Comparison of ENCODE assay signal across 20 mouse cellular contexts in the genomic region with DNA sequence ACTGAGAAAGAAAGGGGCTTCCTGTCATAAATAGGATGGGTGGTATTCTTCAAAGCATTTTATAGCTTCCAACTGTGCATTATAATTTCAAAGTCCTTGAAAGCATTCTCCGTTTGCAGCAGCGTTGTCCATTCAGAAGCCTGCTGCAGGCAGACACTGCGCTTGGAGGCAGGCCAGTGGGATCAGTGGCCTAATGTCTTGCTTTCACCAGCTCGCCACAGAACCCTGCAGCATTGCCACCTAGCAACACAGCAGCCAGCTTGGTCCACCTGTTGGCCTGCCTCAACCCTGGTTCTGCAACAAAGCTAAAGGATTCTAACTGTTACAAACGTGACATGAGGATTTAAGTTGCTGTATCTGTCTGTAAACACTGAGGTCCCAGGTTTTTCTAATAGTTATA.
A peak's percentile ranks its signal among the peaks of the same experiment; 100 is the strongest.
DNase-seq lines count a peak whose midpoint lies in the region; ATAC-seq and TF ChIP-seq lines count a peak whose summit lies in the region.
"Had no signal": no experiment of that assay in that cellular context is flagged by ENCODE, and none has a peak within 500 bp of the region (broad histone marks: within the 10 kb centered on the region; RNA-seq: fewer than 3 reads in every experiment).

No protein-coding gene starts in this region.

- peak overlapping the region; percentile 31; the same call in 1 of the 2 replicates for H3K27ac ChIP-seq in kidney, embryonic 14.5 days (ENCODE audit: low read depth, low read length)
- no peak overlapping the region for H3K27ac ChIP-seq in midbrain, postnatal 0 days (ENCODE audit: low read depth, low read length)
- H3K27ac ChIP-seq in midbrain, embryonic 13.5 days: no peak overlapping the region
- H3K27ac ChIP-seq: heart, embryonic 15.5 days; hindbrain, embryonic 15.5 days; liver, embryonic 12.5 days had no signal

- peak; percentile 40 for DNase-seq in cerebellum, adult 11-12 months
- no peak for DNase-seq in cerebellum, postnatal 36 days
- no peak for DNase-seq in kidney, postnatal 14 days
- DNase-seq in midbrain, postnatal 0 days (ENCODE audit: low spot score): peak; percentile 41
- DNase-seq in frontal cortex, adult 2 months (ENCODE audit: extremely low spot score in 1 of 2, low spot score in 1 of 2): no peak
- DNase-seq: cerebellum, adult 8-10 months; gastrocnemius, postnatal 36 days; heart, postnatal 4 days; lung, adult 2 months; right cerebral cortex, adult 18-20 months; thymus, postnatal 25 days had no signal

- no peak overlapping the region for H3K4me3 ChIP-seq in kidney, embryonic 14.5 days (ENCODE audit: low read length)
- H3K4me3 ChIP-seq in midbrain, postnatal 0 days (ENCODE audit: low read depth, low read length): no peak overlapping the region
- H3K4me3 ChIP-seq in midbrain, embryonic 13.5 days (replicated peaks): no peak overlapping the region
- no peak overlapping the region for H3K4me3 ChIP-seq in myocyte
- H3K4me3 ChIP-seq: heart, embryonic 15.5 days; hindbrain, embryonic 15.5 days; liver, embryonic 12.5 days; neural tube, embryonic 13.5 days had no signal

- no peak overlapping the region for H3K9ac ChIP-seq in kidney, embryonic 14.5 days (ENCODE audit: low read depth, low read length)
- no peak overlapping the region for H3K9ac ChIP-seq in midbrain, postnatal 0 days (replicated peaks; ENCODE audit: low read length, poor library complexity, severe bottlenecking)
- no peak overlapping the region for H3K9ac ChIP-seq in midbrain, embryonic 13.5 days (replicated peaks)
- H3K9ac ChIP-seq: heart, embryonic 15.5 days; hindbrain, embryonic 15.5 days; liver, embryonic 12.5 days had no signal

- no peaks in the 10 kb centered on the region for H3K9me3 ChIP-seq in kidney, embryonic 14.5 days (ENCODE audit: control insufficient read depth, low read length)
- no peaks in the 10 kb centered on the region for H3K9me3 ChIP-seq in midbrain, postnatal 0 days (ENCODE audit: low read length)
- no peaks in the 10 kb centered on the region for H3K9me3 ChIP-seq in midbrain, embryonic 13.5 days
- H3K9me3 ChIP-seq: heart, embryonic 15.5 days; hindbrain, embryonic 15.5 days; liver, embryonic 12.5 days; neural tube, embryonic 13.5 days had no signal

- peaks cover 97% of the 10 kb centered on the region for H3K79me2 ChIP-seq in myocyte (ENCODE audit: control insufficient read depth, insufficient read depth)

- H3ac ChIP-seq in myocyte (ENCODE audit: control insufficient read depth, insufficient read length): no peak overlapping the region

- H3K36me3 ChIP-seq in kidney, embryonic 14.5 days (ENCODE audit: control insufficient read depth, insufficient read depth, low read length): peaks cover 65% of the 10 kb centered on the region
- peaks cover 10% of the 10 kb centered on the region for H3K36me3 ChIP-seq in midbrain, postnatal 0 days (ENCODE audit: insufficient read depth, low read length)
- H3K36me3 ChIP-seq in midbrain, embryonic 13.5 days: peaks cover 23% of the 10 kb centered on the region
- H3K36me3 ChIP-seq in myocyte (ENCODE audit: control insufficient read depth, insufficient read depth): peaks cover 65% of the 10 kb centered on the region
- H3K36me3 ChIP-seq: hindbrain, embryonic 15.5 days had no signal

- H3K4me2 ChIP-seq in kidney, embryonic 14.5 days (replicated peaks; ENCODE audit: low read depth, low read length): no peak overlapping the region
- no peak overlapping the region for H3K4me2 ChIP-seq in midbrain, postnatal 0 days (ENCODE audit: low read depth, low read length, poor library complexity, severe bottlenecking)
- no peak overlapping the region for H3K4me2 ChIP-seq in midbrain, embryonic 13.5 days (replicated peaks)
- no peak overlapping the region for H3K4me2 ChIP-seq in myocyte (ENCODE audit: low read depth)
- H3K4me2 ChIP-seq: heart, embryonic 15.5 days; hindbrain, embryonic 15.5 days; liver, embryonic 12.5 days; neural tube, embryonic 13.5 days had no signal

- WGBS in kidney, embryonic 14.5 days: 49% methylated on average over 5 of the region's 5 CpGs
- WGBS in midbrain, postnatal 0 days: 30% methylated on average over 5 of the region's 5 CpGs
- 52% methylated on average over 5 of the region's 5 CpGs for WGBS in midbrain, embryonic 13.5 days

- H3K27me3 ChIP-seq in kidney, embryonic 14.5 days (ENCODE audit: control insufficient read depth, insufficient read depth, low read length): no peaks in the 10 kb centered on the region
- no peaks in the 10 kb centered on the region for H3K27me3 ChIP-seq in midbrain, postnatal 0 days (ENCODE audit: insufficient read depth, low read length)
- H3K27me3 ChIP-seq in midbrain, embryonic 13.5 days: 0 out of 2 replicates have a peak, but pooled peaks cover 3% of the 10 kb centered on the region
- H3K27me3 ChIP-seq in myocyte (ENCODE audit: control insufficient read depth, insufficient read depth, insufficient read length): no peaks in the 10 kb centered on the region
- H3K27me3 ChIP-seq: CH12.LX; heart, embryonic 15.5 days; hindbrain, embryonic 15.5 days; liver, embryonic 12.5 days; neural tube, embryonic 13.5 days had no signal

- ATAC-seq in kidney, embryonic 14.5 days (ENCODE audit: low FRiP score, low TSS enrichment): no peak
- no peak for ATAC-seq in midbrain, postnatal 0 days (ENCODE audit: low FRiP score)
- no peak for ATAC-seq in midbrain, embryonic 13.5 days
- ATAC-seq: intestine, postnatal 0 days; liver, embryonic 12.5 days had no signal

- no peak for TF ChIP-seq CTCF in midbrain, postnatal 0 days (IDR thresholded peaks at IDR 0.05)

- peaks cover 23% of the 10 kb centered on the region for H3K4me1 ChIP-seq in kidney, embryonic 14.5 days (ENCODE audit: control insufficient read depth, insufficient read depth, low read length)
- H3K4me1 ChIP-seq in midbrain, postnatal 0 days (ENCODE audit: insufficient read depth, low read length): no peaks in the 10 kb centered on the region; the same call in 1 of the 2 replicates
- H3K4me1 ChIP-seq in midbrain, embryonic 13.5 days (replicated peaks): peaks cover 29% of the 10 kb centered on the region

- TF ChIP-seq POLR2A in myocyte (IDR thresholded peaks at IDR 0.05; ENCODE audit: insufficient read length, low read depth): no peak

TF ChIP-seq in myocyte, 11 proteins besides CTCF, POLR2A, EP300 and RAD21:
- TF ChIP-seq SRF (IDR thresholded peaks at IDR 0.05; ENCODE audit: control insufficient read depth, insufficient read length, low read depth): no peak
- TF ChIP-seq MYOD1 (IDR thresholded peaks at IDR 0.05; ENCODE audit: control insufficient read depth in 1 of 3, insufficient read length in 2 of 3, low read depth in 2 of 3): peak in 1 of 3 experiments; percentile 32
- TF ChIP-seq E2F4 (IDR thresholded peaks at IDR 0.05; ENCODE audit: insufficient read depth): no peak
- no peak for TF ChIP-seq MAX (IDR thresholded peaks at IDR 0.05; ENCODE audit: low read depth)
- TF ChIP-seq POLR2AphosphoS2 (IDR thresholded peaks at IDR 0.05; ENCODE audit: insufficient read length, low read depth): peak; percentile 69

Comparison
In these comparisons a context has a peak if more than half of its experiments do, and no peak if none do; other contexts are left out.
1. DNase-seq: peak in cerebellum, adult 11-12 months (single experiment) and midbrain, postnatal 0 days (single experiment); none in cerebellum, postnatal 36 days (0 of 2), kidney, postnatal 14 days (single experiment) and frontal cortex, adult 2 months (0 of 2).